Mouse (Mus musculus) layer of hippocampus, adult 2 months (tissue): Measurements from ENCODE around the gene Kirrel3. TPM values are rescaled to one million over a fixed set of nuclear protein-coding genes. Genes with fewer than 3 reads are reported as not detected.
A peak's percentile ranks its signal among the peaks of the same experiment; 100 is the strongest.

Experiments used
- DNase-seq, 2 experiments: peaks; one replicate each; pipeline ENCODE4 v3.0.0; 2022; ENCODE audit warnings: low spot score in 2 of 2
- H3K27ac ChIP-seq: fragments of 200-600 bp; 2 replicates; pipeline ENCODE4 v1.8.1; 2022
- H3K4me3 ChIP-seq: fragments of 200-600 bp; 2 replicates; pipeline ENCODE4 v1.8.1; 2022; ENCODE audit warnings: mild to moderate bottlenecking
- CTCF ChIP-seq: fragments of 200-600 bp; conservative IDR thresholded peaks from 2 replicates; pipeline ENCODE4 v1.8.1; 2022; ENCODE audit warnings: antibody characterized with exemption, mild to moderate bottlenecking, moderate library complexity
- total RNA-seq, 2 experiments: library from RNA; stranded (reverse); gene quantifications; 2 replicates each; pipeline ENCODE4 v1.2.3; 2021

Gene Kirrel3
- total RNA-seq, 2 experiments from 2014 or later = 55.6 to 57.5 TPM

DNA sequence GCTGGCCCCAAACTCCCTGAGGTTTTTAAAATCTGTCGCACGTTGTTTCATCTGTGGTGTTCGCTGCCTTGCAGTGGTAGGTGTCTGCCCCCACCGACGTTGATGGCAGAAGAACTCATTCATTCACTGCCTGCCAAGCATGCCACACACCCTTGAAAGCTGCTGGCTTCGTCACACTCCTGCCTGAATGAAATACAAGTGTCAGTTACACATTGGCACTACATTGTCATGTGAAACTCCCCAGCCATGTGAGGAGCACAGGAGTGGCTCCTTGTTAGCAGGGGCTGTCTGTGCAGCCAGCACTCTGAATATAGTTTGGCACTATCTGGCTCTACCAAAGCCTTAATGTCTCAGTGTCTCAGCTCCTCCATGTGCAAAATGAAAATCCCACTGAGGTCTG is 246.8 kb downstream of the Kirrel3 start:
- Histone ChIP-seq H3K27ac (no peak overlapping the region; the same call in 1 of the 2 replicates), H3K4me3 (no peak overlapping the region)
- no peak for TF ChIP-seq CTCF
- DNase-seq = no peak

DNA sequence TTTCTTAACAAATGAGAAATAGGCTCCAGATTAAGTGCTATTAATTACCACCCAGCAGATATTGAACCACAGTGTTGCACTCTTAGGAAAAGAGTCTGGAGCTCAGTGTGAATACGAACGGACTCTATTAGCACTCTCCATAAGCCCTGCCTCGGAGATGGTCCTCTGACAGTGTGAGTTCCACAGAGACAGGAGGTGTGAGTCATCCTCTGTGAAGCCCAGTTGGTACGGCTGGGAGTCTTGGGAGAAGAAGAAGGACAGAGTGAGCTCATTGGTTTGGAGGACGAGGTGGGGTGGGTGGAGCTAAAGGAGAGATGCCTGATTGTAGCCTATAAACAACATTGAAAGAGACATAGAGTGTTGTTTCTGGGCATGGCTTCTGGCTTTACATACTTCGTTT is 247.9 kb downstream of the Kirrel3 start:
- TF ChIP-seq CTCF = no peak
- DNase-seq = no peak
- no peak overlapping the region for H3K4me3 ChIP-seq
- no peak overlapping the region for H3K27ac ChIP-seq

GRCm38 (mm10) chr9:34734991-34735390 is 249.3 kb downstream of the Kirrel3 start:
- H3K4me3 ChIP-seq = no peak overlapping the region
- no peak for DNase-seq
- TF ChIP-seq CTCF = no peak
- H3K27ac ChIP-seq = no peak overlapping the region

DNA sequence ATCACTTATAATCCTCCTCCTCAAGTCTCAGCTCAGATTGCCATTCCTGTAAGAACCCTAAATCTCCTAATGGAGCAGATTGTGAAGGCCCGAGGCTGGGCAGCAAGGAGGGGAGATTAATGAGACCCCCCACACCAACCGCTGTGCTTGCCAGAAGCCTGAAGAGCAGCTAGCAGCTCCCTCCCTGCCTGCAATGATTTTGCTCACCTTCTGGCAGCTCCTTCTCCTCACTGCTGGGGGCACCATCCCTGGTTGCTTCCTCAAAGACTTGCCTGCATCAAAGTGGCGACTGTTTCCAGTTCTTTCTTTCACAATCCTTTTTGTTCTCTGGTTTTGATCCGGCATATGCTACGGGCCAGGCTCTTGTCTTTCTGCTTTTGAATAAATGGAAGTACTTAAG is 253.7 kb downstream of the Kirrel3 start:
- Histone ChIP-seq H3K4me3 (no peak overlapping the region), H3K27ac (no peak overlapping the region)
- no peak for TF ChIP-seq CTCF

GRCm38 (mm10) chr9:34740814-34741213 is 255.1 kb downstream of the Kirrel3 start:
- DNase-seq = no peak
- Histone ChIP-seq H3K27ac (no peak overlapping the region), H3K4me3 (no peak overlapping the region)
- TF ChIP-seq CTCF = no peak

More for the DNA sequence above, 253.7 kb downstream of the Kirrel3 start:
- DNase-seq = no peak

- Histone ChIP-seq H3K4me3 (no peak overlapping the region), H3K27ac (peak overlapping the region; percentile 68)
- TF ChIP-seq CTCF = peak; percentile 72
- no peak for DNase-seq
Observed at GRCm38 (mm10) chr9:34748003-34748402, 262.3 kb downstream of the Kirrel3 start.

DNA sequence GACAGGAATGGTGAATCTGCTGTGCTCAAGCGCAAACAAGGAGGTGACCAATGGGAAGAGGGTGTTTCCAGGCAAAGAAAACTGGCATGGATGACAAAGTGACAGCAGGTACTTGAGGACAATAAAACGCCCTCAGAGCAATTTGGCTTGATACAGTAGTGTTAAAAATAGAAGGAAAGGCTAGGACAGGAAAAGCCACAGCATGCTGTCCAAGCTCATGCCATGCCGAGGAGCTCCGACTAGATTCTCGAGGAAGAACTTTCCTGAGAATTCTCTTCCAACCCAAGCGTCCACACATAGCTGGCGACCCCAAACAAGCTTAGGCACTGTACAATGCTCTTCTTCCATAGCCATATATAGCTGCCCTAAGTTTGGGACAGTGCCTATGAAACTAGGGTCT is 263.5 kb downstream of the Kirrel3 start:
- Histone ChIP-seq H3K27ac (peak overlapping the region; percentile 4; the same call in 1 of the 2 replicates), H3K4me3 (no peak overlapping the region)
- no peak for DNase-seq
- no peak for TF ChIP-seq CTCF

GRCm38 (mm10) chr9:34749877-34750276 is 264.2 kb downstream of the Kirrel3 start:
- no peak for TF ChIP-seq CTCF
- no peak for DNase-seq
- Histone ChIP-seq H3K4me3 (no peak overlapping the region), H3K27ac (peak overlapping the region; percentile 4; the same call in 1 of the 2 replicates)

DNA sequence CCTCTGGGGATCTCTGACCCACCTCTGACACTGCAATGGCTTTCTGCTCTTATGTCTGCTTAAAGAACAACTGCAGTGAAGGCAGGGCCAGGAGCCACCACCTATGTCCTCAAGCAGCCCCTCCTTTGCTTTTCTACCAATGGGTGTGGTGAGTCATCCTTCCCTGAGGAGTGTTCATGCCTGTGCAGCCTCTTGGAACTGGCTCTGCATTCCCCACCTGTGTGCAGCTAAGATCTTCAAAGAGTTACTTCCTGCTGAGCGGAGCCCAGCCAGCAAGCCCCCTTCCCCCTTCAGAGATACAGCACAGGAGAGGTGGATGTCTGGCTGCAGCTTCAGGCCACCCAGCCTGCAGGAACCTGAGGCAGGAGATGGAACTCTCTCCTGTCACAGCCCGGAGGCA is 265.2 kb downstream of the Kirrel3 start:
- no peak for TF ChIP-seq CTCF
- H3K4me3 ChIP-seq = no peak overlapping the region
- H3K27ac ChIP-seq = peak overlapping the region; percentile 69; the same call in 1 of the 2 replicates

DNA sequence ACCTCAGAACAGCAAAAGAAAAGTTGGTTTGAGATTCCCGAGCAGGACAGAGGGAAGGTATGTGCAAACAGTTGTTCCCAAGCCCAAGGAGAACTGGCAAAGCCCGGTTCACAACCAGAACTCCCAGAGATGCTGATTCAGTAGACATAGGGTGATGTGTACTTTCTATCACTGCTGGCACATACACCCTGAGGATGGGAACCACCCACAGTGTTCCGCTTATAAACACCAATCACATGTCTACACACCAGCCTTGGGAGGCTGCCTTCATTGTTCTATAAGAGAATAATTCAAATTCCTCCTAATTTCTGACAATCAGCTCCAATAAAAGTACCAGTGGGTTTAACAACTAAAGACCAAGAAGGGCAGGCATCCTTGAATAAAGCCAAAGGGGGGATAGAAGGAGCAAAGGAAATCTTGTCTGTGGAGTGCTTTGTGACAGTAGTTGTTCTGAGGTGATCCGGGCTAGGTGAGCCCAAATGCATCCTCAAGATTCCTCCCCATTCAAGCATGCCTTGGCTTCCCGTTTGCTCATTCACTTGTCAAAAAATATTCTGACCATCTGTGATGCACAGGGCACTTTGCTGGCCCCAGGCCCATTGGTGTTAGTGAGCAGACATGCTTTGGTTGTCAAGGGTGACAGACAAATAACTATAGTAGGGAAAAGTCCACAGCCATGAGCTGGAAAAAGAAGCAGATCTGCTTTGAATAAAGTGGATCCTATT is 266.5 kb downstream of the Kirrel3 start:
- no peak overlapping the region for H3K4me3 ChIP-seq
- H3K27ac ChIP-seq = peak overlapping the region; percentile 69
- peak in 1 of 2 experiments; percentile 62 for DNase-seq
- TF ChIP-seq CTCF = no peak

More for the DNA sequence above, 265.2 kb downstream of the Kirrel3 start:
- DNase-seq = no peak

GRCm38 (mm10) chr9:34752801-34753170 is 267.1 kb downstream of the Kirrel3 start:
- peak in 1 of 2 experiments; percentile 83 for DNase-seq
- TF ChIP-seq CTCF = peak; percentile 89

GRCm38 (mm10) chr9:34753891-34754290 is 268.2 kb downstream of the Kirrel3 start:
- TF ChIP-seq CTCF = no peak
- Histone ChIP-seq H3K4me3 (no peak overlapping the region), H3K27ac (peak overlapping the region; percentile 61; the same call in 1 of the 2 replicates)
- no peak for DNase-seq

More at GRCm38 (mm10) chr9:34752801-34753170, 267.1 kb downstream of the Kirrel3 start:
- H3K27ac ChIP-seq = peak overlapping the region; percentile 69
- no peak overlapping the region for H3K4me3 ChIP-seq

DNA sequence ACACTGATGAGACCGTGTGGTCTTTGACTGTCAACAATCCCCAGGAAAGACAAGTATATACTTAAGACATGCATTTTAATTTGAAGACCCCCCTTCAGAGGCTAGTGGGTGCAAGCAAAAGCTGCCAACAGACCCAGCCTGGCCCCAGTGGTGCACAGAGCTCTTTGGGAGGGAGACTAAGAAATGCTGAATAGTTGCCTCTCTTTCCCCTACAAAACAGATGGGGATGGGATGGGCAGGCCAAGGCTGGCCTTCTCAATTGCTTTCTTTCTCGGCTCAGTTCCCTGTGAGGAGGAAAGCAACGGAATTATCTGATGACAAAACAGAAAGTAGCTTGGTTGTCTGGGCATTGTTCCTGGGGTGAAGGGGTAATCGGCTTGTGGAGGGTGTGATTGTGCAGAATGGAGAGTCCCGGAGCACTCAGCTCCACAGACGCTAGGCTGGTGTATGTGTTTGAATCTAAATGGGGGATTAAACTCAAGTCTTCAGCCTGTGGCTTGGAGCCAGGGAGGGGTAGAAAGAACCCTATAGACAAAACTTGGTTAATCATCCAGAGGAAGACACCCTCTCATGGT is 268.9 kb downstream of the Kirrel3 start:
- no peak for TF ChIP-seq CTCF
- Histone ChIP-seq H3K4me3 (no peak overlapping the region), H3K27ac (peak overlapping the region; percentile 61; the same call in 1 of the 2 replicates)
- DNase-seq = no peak

DNA sequence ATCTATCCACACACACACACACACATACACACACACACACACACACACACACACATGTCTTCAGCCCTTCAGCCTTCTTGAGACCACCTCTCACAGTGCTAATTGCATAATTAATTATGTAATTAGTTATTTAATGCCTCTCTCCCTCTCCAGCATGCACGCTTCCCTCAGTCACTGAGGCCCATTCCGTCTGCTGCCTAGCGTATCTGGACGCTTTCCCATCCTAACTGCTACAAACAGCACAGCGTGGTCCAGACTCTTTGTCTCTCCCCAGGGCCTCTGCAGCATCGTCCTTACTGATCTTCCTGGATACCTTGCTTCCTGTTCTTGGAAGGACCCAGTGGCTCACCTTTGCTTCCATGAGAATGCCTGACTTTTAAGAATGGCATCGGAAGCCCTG is 270.4 kb downstream of the Kirrel3 start:
- TF ChIP-seq CTCF = no peak
- H3K27ac ChIP-seq = peak overlapping the region; percentile 19; the same call in 1 of the 2 replicates
- no peak overlapping the region for H3K4me3 ChIP-seq
- DNase-seq = no peak
